Mouse (Mus musculus): ENCODE results near the gene Sapcd1. TPM values are rescaled to one million over a fixed set of nuclear protein-coding genes. Genes with fewer than 3 reads are reported as not detected.

The Sapcd1 gene
- polyA plus RNA-seq (2015; fragmentation: Nextera tagmentation; extraction: Ambion mirVana): 3.3 and 4.1 TPM in 2 replicates

DNA sequence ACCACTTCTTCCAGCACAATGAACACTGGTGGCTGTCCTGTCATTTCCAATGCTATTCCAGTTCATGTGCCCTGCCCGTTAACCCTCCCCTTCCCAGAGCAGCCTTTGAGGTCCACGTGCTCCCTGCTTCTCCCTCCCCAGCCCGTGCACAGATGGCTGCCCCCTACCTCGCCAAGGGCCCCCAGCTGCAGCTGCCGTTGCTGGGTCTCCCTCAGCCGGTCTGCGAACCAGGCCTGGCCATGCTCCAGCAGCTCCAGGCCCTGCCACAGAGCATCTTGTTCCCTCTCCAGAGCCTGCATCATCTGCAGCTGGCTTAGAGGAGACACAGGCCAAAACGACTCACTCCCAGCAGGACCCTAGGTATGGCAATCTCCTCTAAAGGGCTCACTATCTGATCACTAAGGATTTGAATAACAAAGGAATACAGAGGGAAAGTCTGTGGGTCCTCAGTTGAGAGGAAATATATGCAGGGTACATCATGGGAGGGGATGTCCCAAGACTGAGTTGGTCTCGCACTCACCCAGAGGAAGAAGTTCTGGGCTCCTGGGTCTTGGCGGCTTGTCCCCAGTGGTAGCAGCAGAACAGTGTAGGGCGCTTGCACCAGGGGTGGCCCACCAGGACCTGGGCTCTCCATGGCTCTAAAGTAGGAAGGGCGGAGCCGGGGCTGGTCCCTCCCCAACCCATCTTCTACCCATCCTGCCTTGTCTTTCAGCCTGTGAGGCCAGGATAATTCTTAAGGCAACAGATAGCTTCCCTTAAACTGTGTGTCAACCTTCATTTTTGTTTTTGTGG lies at the start of gene Sapcd1:
Gene Sapcd1, minus strand, starts transcription at position 740 of the 792 bp plus-strand sequence.
- H3K4me2 ChIP-seq (ENCODE audit: low read depth, low read length): no peak within 1 kb of the TSS
- H3K27ac ChIP-seq (ENCODE audit: low read depth): peak within 1 kb of the TSS; percentile 77
- no peak within 1 kb of the TSS for H3K4me3 ChIP-seq (ENCODE audit: low read depth, low read length)
- DNase-seq: peak; percentile 62
- H3K9ac ChIP-seq (replicated peaks): no peak within 1 kb of the TSS
- WGBS (ENCODE audit: insufficient replicate concordance): 44% methylated on average over 13 of the region's 13 CpGs
- H3K36me3 ChIP-seq (replicated peaks; ENCODE audit: insufficient read depth, low read length): no peaks in the 10 kb centered on the region
- no peak for TF ChIP-seq CTCF (IDR thresholded peaks at IDR 0.05; ENCODE audit: low read depth)
- no peak for TF ChIP-seq EP300 (IDR thresholded peaks at IDR 0.05; ENCODE audit: low read depth)
- no peaks in the 10 kb centered on the region for H3K9me3 ChIP-seq (ENCODE audit: low read length)
- 0 out of 2 replicates have a peak, but pooled peaks cover 3% of the 10 kb centered on the region for H3K27me3 ChIP-seq (ENCODE audit: insufficient read depth, low read length)
- peaks cover 27% of the 10 kb centered on the region for H3K4me1 ChIP-seq (ENCODE audit: insufficient read depth)
- peak; percentile 25; the same call in 1 of the 2 replicates for ATAC-seq

DNA sequence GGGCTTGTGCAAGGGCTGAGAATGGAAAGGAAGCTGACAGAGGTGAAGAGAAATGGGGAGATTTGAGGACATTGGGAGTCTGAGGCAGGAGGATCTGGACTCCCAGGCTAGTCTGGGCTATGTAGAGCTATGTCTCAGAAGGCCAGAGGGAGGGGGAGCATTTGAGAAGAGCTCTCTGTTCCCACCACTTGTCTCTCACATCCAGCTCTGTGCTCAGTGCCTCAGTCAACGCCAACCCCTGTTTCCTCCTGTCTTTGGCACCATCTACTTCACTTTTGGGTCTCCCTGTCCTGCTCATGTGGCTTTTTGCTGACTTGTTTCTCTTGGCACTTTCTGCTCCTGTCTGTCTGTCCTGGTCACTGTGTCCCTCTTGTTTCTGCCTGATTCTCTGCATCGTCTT lies 49.5 kb upstream of the Sapcd1 start:
- Histone ChIP-seq H3K27me3 (ENCODE audit: insufficient read depth, low read length) (0 out of 2 replicates have a peak, but pooled peaks cover 4% of the 10 kb centered on the region), H3K36me3 (replicated peaks; ENCODE audit: insufficient read depth, low read length) (no peaks in the 10 kb centered on the region), H3K9me3 (ENCODE audit: low read length) (no peaks in the 10 kb centered on the region), H3K27ac (ENCODE audit: low read depth) (peak overlapping the region; percentile 41; the same call in 1 of the 2 replicates), H3K4me3 (ENCODE audit: low read depth, low read length) (0 out of 2 replicates have a peak overlapping the region, but pooled peaks have one; percentile 12), H3K4me2 (ENCODE audit: low read depth, low read length) (peak overlapping the region; percentile 53; the same call in 1 of the 2 replicates), H3K9ac (replicated peaks) (no peak overlapping the region; the same call in 1 of the 2 replicates), H3K4me1 (ENCODE audit: insufficient read depth) (peaks cover 14% of the 10 kb centered on the region)
- ATAC-seq (no peak), DNase-seq (no peak)
- WGBS (ENCODE audit: insufficient replicate concordance): 39% methylated on average over 2 of the region's 2 CpGs
- TF ChIP-seq CTCF (IDR thresholded peaks at IDR 0.05; ENCODE audit: low read depth) (no peak), EP300 (IDR thresholded peaks at IDR 0.05; ENCODE audit: low read depth) (no peak)

DNA sequence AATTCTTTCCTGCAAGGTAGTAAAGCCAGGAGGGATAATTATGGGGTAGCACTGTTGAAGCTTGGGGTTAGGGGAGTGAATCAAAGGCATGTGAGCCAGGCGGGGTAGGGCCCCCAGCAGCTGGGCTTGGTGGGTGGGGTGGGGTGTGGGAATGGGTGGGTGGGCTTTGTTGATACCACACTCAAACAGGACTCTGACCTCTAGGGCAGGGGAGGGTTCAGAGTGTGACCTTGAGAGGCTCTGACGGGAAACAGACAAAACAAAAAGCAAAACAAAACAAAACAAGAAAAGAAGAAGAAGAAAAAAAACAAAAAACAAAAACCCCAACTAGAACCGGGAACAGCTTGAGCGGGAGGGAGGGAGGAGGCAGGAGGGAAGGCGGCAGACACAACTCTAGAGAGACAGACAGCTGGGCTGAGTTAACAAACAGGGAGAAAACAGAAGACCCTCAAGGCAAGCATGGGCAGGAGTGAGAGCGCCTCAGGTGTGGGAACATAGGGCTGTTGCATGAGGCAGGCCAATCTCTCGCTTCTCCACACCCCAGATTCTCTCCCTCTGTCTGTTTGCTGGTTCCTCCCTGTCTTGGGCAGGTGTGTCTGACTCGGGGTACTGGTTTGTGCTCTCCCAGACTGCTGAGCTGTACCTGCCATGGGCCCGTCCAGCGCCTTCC lies 48.8 kb upstream of the Sapcd1 start, which contains the start of gene Ly6g6e:
Gene Ly6g6e, plus strand, starts transcription at position 396 of the 670 bp plus-strand sequence.
- 40% methylated on average over 10 of the region's 10 CpGs for WGBS (ENCODE audit: insufficient replicate concordance)
- H3K4me2 ChIP-seq (ENCODE audit: low read depth, low read length): peak within 1 kb of the TSS; percentile 53
- peak within 1 kb of the TSS; percentile 41; the same call in 1 of the 2 replicates for H3K27ac ChIP-seq (ENCODE audit: low read depth)
- peak within 1 kb of the TSS; percentile 22 for H3K9ac ChIP-seq (replicated peaks)
- DNase-seq (no peak), ATAC-seq (no peak)
- H3K27me3 ChIP-seq (ENCODE audit: insufficient read depth, low read length): 0 out of 2 replicates have a peak, but pooled peaks cover 4% of the 10 kb centered on the region
- H3K36me3 ChIP-seq (replicated peaks; ENCODE audit: insufficient read depth, low read length): no peaks in the 10 kb centered on the region
- H3K4me3 ChIP-seq (ENCODE audit: low read depth, low read length): 0 out of 2 replicates have a peak within 1 kb of the TSS, but pooled peaks have one; percentile 12
- TF ChIP-seq EP300 (IDR thresholded peaks at IDR 0.05; ENCODE audit: low read depth) (no peak), CTCF (IDR thresholded peaks at IDR 0.05; ENCODE audit: low read depth) (no peak)
- H3K9me3 ChIP-seq (ENCODE audit: low read length): no peaks in the 10 kb centered on the region
- H3K4me1 ChIP-seq (ENCODE audit: insufficient read depth): peaks cover 14% of the 10 kb centered on the region

DNA sequence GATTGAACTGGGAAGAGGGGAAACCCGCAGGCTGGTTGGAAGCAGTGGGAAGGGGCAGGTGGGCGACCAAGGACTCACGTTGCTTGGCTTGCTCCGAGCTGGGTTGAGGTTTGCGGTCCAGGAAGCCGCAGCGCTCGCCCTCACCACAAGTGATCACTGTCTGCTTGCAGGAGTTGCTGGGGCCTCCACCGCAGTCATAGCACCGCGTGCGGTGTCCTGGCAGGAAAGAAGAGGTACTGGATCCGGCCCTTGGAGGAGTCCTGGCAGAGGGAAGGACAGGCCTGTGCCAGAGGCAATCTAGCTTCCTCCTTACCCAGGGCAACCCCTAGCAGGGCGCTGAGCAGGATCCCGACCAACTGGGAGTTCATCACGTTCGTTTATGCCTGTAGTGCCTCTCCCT lies 46.3 kb upstream of the Sapcd1 start:
- Histone ChIP-seq H3K27me3 (ENCODE audit: insufficient read depth, low read length) (0 out of 2 replicates have a peak, but pooled peaks cover 7% of the 10 kb centered on the region), H3K36me3 (replicated peaks; ENCODE audit: insufficient read depth, low read length) (no peaks in the 10 kb centered on the region), H3K4me1 (ENCODE audit: insufficient read depth) (0 out of 2 replicates have a peak, but pooled peaks cover 2% of the 10 kb centered on the region), H3K9me3 (ENCODE audit: low read length) (no peaks in the 10 kb centered on the region), H3K4me3 (ENCODE audit: low read depth, low read length) (no peak overlapping the region), H3K27ac (ENCODE audit: low read depth) (no peak overlapping the region), H3K9ac (replicated peaks) (no peak overlapping the region), H3K4me2 (ENCODE audit: low read depth, low read length) (no peak overlapping the region)
- ATAC-seq (no peak), DNase-seq (no peak)
- WGBS (ENCODE audit: insufficient replicate concordance): 36% methylated on average over 17 of the region's 17 CpGs
- TF ChIP-seq CTCF (IDR thresholded peaks at IDR 0.05; ENCODE audit: low read depth): no peak
- no peak for TF ChIP-seq EP300 (IDR thresholded peaks at IDR 0.05; ENCODE audit: low read depth)

DNA sequence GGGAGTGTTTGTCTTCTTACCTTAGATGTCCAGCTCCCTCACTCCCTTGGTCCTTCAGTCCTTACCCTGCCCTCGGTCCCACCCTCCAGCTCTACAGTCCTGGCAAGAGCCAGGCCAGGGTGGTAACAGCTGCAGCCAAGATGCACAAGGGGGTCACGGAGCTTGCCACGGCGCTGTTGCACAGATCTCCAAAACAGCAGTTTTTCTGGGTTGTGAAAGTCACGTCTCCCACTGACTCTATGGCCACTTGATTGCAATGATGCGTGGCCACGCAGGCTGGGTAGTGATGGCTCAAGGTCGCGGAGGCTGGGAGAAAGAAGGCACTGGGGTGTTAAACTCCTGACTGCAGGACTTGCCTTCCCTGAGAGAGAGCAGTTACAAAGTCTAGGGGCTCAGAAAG lies 43.6 kb upstream of the Sapcd1 start:
- TF ChIP-seq EP300 (IDR thresholded peaks at IDR 0.05; ENCODE audit: low read depth) (no peak), CTCF (IDR thresholded peaks at IDR 0.05; ENCODE audit: low read depth) (no peak)
- H3K4me3 ChIP-seq (ENCODE audit: low read depth, low read length): no peak overlapping the region
- ATAC-seq: no peak
- H3K4me2 ChIP-seq (ENCODE audit: low read depth, low read length): no peak overlapping the region
- H3K36me3 ChIP-seq (replicated peaks; ENCODE audit: insufficient read depth, low read length): no peaks in the 10 kb centered on the region
- DNase-seq: no peak
- 73% methylated on average over 9 of the region's 9 CpGs for WGBS (ENCODE audit: insufficient replicate concordance)
- no peak overlapping the region for H3K9ac ChIP-seq (replicated peaks)
- no peaks in the 10 kb centered on the region for H3K9me3 ChIP-seq (ENCODE audit: low read length)
- H3K27me3 ChIP-seq (ENCODE audit: insufficient read depth, low read length): peaks cover 22% of the 10 kb centered on the region
- H3K4me1 ChIP-seq (ENCODE audit: insufficient read depth): no peaks in the 10 kb centered on the region
- H3K27ac ChIP-seq (ENCODE audit: low read depth): no peak overlapping the region

Data from liver, postnatal 0 days (tissue).